Mouse (Mus musculus) B cell, adult 2 months (primary cell): ENCODE results near the gene Prkcd.
"Not testable (repeated sequence)": the region's sequence is repeated elsewhere in the genome, so short reads cannot be mapped to it uniquely, and the experiment has no call there.

ENCODE experiments used
- DNase-seq, 2 experiments: peaks; one replicate each; pipeline ENCODE4 v3.0.0; 2022

Prkcd gene

GRCm38 (mm10) chr14:30597142-30597541 lies 28.9 kb downstream of the Prkcd start:
- DNase-seq: no peak

- no peak for DNase-seq
Observed at GRCm38 (mm10) chr14:30596407-30596806, 29.6 kb downstream of the Prkcd start.

- DNase-seq: no peak
Observed at GRCm38 (mm10) chr14:30595576-30596313, 30.3 kb downstream of the Prkcd start.

- DNase-seq: no peak
Observed at GRCm38 (mm10) chr14:30594092-30594695, 31.8 kb downstream of the Prkcd start.

- peak; percentile 58 to 67 for DNase-seq
Observed at GRCm38 (mm10) chr14:30593279-30594091, 32.5 kb downstream of the Prkcd start.

- DNase-seq: peak; percentile 94
Observed at GRCm38 (mm10) chr14:30591417-30591816, 34.6 kb downstream of the Prkcd start.

GRCm38 (mm10) chr14:30590918-30591317 lies 35.1 kb downstream of the Prkcd start:
- no peak for DNase-seq

GRCm38 (mm10) chr14:30590041-30590645 lies 35.9 kb downstream of the Prkcd start:
- DNase-seq: no peak

- no peak for DNase-seq
Observed at GRCm38 (mm10) chr14:30586780-30587461, 39.1 kb downstream of the Prkcd start.

- DNase-seq: no peak
Observed at GRCm38 (mm10) chr14:30585323-30585722, 40.7 kb downstream of the Prkcd start.

- DNase-seq: no peak
Observed at GRCm38 (mm10) chr14:30584497-30585251, 41.3 kb downstream of the Prkcd start.

- no peak for DNase-seq
Observed at GRCm38 (mm10) chr14:30584077-30584476, 41.9 kb downstream of the Prkcd start.

GRCm38 (mm10) chr14:30581238-30581637 lies 44.8 kb downstream of the Prkcd start:
- DNase-seq: no peak

GRCm38 (mm10) chr14:30579882-30580281 lies 46.1 kb downstream of the Prkcd start:
- peak in 1 of 2 experiments; percentile 35 for DNase-seq

- DNase-seq: peak; percentile 58 to 61
Observed at GRCm38 (mm10) chr14:30579180-30579579, 46.8 kb downstream of the Prkcd start.

- not testable (repeated sequence) for DNase-seq
Observed at GRCm38 (mm10) chr14:30577303-30578062, 48.5 kb downstream of the Prkcd start.

GRCm38 (mm10) chr14:30576260-30576659 lies 49.8 kb downstream of the Prkcd start:
- DNase-seq: no peak

GRCm38 (mm10) chr14:30575791-30576190 lies 50.2 kb downstream of the Prkcd start:
- DNase-seq: no peak

- DNase-seq: peak; percentile 84 to 85
Observed at GRCm38 (mm10) chr14:30573983-30574584, 51.9 kb downstream of the Prkcd start.

- no peak for DNase-seq
Observed at GRCm38 (mm10) chr14:30573235-30573634, 52.8 kb downstream of the Prkcd start.

- DNase-seq: no peak
Observed at GRCm38 (mm10) chr14:30572253-30572652, 53.8 kb downstream of the Prkcd start.
